Mouse (Mus musculus) spleen, embryonic (tissue): Measurements from ENCODE around the gene Camta1.

Source experiments
- CTCF ChIA-PET: fragments of 350-600 bp; sonication (Branson Sonifier 250); formaldehyde crosslinking; loops from one replicate; lab custom pipeline; 2022; lab: Charles Lee

Camta1 gene

DNA sequence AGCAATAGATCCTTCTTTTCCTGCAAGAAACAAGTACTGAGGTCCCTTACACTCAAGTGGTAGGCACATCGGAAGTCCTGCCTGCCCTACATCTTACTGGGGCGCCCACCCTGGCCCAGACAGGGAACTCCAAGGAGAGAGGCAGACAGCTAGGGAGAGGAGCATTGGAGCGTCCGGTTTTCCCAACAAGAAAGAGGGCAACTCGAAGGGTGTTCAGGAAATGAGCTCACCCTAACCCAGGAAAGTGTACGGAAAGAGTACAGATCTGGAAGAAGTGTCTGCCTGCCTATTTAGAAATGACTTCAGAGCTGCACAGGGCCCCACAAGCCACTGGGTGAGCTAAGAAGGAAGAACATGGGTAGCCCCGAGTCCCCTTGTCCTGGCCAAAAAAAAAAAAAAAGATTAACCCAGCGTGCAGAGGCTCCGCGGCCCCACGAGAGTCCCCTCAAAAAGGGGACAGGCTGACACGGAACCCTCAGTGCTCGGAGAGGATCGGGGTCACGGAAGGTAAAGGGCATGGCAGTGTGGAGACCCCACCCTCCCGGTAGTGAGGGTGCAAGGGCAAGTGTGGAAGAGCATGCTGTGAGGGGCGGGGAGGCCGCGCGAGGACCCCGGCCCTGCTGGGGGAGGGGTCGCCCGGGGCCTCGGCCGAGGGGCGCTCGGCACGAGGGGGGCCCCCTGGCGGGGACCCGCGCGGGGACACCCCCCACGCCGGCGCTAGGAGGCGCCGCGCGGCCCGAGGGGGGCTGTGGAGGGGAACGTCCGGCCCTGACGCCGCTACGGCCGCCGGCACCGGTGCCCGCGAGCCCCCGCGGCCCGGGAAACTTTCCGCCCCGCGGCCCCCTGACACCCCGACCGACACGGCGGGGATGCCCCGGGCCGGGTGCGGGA, 990 bp downstream of the Camta1 start:
- CTCF ChIA-PET, result no interaction called here

DNA sequence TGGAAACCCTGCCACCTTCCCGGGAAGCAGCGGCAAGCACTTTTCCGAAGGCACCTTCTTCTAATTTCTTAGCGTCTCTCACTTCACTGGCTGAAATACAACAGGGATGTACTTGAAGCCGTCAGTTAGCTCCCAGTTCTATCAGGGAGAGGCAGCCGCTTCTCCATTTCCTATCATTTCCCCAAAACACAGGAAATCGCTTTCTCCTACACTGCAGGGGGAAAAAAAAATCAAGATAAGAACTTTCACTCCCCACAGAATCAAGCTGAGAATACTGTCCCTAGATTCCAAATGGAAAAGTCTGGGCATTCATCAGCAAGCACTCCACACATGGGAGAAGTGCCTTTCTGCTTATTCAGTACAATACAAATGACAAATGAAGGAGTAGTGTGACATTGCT, 2.4 kb downstream of the Camta1 start:
- CTCF ChIA-PET, result no interaction called here

DNA sequence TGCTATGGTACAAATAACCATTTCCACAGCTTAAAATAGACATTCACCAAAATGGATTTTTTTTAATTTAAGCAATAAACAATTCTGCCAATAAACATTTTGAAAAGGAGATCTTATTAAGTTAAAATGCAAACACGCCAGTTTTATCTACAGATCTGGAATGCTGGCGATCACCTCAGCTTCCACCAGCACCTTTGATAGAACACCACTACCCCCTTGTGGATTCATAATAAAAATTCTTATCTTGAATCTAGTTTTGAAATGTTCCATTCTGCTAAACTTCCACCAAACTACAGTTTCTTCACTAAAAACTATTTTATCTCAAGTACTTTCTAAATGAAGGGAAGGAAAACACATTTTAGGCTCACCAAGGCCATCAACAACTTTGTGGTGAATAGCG, 7.7 kb downstream of the Camta1 start:
- CTCF ChIA-PET, result interaction anchor here (0.7 kb wide), 1 partner anchor 10 kb away, joined by 3 read pairs; no protein-coding TSS in a partner anchor

DNA sequence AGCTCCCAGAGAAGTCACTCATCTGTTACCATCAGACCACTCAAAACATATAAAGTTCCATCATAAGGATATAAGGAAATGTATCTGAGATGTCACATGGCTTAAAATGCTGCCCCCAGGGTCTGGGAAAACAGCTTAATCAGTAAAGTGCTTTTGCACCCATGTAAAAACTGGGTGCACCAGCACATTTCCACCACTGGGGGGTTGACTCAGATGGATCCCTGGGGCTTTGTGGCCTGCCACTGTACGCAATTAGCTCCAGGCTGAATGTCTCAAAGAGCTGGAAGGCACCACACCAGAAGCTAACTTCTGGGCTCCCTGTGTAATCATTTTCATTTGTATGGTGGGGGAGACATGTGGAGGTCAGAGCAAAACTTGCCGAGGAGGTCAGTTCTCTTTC, 10.5 kb downstream of the Camta1 start:
- CTCF ChIA-PET, result no interaction called here

DNA sequence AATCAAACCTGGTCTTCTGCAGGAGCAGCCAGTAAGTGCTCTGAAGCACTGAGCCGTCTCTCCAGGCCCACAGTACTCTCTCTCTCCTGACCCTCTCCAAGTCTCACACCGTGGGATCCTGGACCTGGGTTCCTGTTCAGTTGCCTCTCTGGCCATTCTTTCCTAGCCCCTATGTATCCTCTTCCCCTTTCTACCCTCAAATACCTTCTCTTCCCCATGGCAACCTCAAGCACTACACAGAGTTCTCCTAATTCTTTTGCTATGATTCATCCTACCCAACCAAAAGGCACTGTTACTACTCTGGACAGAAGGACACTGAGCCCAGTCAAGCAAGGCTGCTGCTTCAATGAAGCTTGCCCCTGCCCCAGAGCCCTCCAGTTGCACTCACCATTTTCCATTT, 19.1 kb downstream of the Camta1 start:
- CTCF ChIA-PET, result no interaction called here

DNA sequence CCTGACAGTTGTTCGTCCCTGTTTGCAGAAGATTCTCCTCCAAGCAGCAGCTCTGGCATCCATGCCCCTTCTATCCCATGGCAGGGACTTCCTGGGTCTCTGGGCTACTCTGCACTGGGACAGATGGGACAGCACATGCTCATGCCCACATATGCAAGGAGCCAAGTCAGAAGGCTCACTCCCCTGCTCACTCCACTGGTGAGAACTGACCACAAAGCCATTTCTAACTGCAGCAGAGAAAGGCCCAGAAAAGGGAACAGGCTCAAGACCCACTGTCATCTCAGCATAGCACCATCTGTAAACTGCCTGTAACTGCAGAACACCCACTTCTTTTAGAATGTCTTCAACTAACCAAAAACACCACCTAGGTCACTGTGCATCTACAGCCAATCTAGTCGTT, 23.2 kb downstream of the Camta1 start:
- CTCF ChIA-PET, result no interaction called here

DNA sequence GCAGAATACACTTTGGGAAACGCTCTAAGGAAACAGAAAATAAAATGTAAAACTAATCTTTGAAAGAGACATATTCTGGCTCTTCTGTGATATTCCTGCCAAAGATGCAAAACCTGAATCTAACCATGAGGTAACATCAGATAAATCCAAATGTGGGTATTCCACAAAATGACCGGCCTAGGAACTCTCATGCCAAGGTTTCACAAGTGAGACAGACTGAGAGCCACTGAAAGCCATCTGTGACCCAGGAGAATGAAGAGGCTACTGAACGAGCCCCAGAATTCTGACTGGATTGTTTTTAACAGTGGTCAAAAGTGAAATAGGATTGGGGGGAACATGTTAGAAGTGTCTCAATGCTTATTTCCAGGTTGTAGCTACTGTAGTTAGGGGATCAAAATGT, 25.8 kb downstream of the Camta1 start:
- CTCF ChIA-PET, result no interaction called here

DNA sequence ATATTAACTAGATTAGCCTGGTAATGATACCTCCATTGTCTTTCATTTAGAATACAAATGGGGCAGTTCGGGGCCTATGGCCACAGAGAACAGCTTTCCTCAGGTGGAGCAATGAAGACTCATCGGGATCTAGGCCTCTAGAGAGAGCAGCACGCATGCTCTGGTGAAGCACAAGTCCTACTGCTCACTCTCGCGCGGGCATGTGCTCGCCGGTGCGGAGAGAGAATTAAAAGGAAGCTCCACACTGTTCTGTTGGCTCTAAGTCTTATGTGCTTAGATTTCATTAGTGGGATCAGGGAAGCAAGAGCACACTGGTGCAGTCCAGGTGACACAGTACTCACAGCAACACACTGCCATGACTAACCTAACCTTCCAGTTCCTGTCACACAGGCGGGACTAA, 27.1 kb downstream of the Camta1 start:
- CTCF ChIA-PET, result no interaction called here

DNA sequence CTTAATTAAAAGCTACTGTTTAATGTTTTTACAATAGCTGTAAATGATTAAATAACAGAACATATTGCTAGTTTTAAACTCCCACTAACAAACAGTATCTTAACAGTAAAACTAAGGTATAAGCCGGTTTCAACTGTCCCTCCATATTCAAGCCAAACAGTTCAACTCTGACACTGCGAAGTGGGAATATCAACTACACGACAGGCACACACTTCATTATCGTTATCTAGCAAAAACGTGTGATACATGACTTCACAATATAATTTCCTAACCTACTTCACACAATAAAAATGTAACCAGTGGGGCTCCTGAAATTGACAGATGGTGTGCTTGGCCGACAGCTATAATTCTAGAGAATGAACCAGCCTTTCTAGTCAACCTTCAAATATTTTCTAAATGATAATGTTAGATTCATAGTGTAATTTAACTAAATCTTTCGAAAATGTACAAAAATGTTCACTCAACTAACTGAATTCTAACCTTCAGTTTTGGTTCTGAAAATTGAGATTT, 27.7 kb downstream of the Camta1 start:
- CTCF ChIA-PET, result no interaction called here

DNA sequence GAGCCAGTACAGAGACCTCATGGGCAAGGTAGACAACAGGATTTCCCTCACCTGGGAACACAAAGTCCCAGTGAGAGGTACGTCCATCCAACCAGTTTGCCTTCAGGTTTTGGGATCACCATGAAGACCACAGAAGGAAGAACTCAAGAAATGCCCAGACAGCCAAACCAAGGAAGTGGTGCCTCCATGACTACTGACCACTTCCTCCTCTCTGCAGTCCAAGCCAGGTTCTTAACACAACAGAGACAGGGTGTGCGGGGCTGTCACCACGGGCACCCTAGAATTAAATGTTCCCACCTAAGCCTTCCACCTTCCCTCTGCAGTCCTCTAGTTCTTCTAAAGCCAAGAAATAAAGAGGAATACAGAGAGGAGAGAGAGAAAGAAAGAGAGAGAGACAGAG, 33.8 kb downstream of the Camta1 start:
- CTCF ChIA-PET, result no interaction called here

DNA sequence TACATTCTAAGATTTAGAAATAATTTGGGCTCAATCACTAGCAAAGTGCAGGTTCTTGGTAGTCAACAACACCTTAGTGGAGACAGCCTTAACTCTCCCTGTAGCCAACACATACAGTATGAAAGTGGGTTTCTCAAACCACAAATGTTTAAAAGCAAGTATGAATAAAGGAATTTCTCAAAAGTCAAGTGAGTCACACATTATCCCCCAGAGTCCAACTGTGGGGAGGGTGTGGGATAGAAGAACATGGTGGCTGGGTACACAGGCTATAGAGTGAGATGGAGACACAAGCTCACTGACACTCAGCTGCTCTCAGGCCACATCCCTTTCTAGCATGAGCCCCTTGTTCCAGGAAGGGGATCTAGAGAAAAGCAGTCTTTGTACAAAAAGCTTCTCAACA, 34.3 kb downstream of the Camta1 start:
- CTCF ChIA-PET, result no interaction called here

DNA sequence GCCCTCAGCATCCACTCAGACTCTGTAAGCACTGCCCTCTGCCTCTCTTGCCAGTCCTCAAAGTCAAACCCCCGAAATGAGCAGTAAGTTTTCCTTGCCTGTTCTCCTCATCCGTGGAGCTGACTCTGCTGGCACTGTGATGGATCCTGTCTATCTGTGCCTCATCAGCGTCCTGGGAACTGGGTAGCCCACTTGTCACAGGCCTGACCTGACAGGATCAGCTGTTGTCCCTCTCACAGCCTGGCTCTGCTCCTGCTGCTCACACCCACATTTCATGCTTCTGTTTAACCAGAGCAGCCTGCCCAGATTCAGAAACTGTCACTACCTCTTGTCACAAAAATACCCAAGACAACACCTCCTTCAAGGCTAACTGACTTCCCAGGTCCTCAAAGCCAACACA, 37.7 kb downstream of the Camta1 start:
- CTCF ChIA-PET, result no interaction called here

DNA sequence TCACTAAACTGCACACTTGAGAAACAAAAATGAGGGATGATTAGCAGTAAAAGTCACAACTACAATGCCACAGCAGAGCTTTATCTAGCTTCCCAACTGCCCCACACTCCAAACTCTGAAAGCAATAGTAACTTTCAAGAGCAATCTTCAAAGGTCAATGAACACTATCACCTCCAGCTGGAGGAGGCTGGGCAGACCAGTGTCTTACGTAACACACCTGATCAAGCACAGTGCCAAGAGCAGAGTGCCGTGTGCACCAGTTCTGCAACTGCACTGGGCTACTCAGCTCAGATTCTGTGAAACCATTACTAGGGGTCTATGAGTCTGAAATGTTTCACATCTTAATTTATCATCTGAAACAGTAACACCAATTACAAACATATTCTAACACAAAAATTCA, 38.7 kb downstream of the Camta1 start:
- CTCF ChIA-PET, result no interaction called here

DNA sequence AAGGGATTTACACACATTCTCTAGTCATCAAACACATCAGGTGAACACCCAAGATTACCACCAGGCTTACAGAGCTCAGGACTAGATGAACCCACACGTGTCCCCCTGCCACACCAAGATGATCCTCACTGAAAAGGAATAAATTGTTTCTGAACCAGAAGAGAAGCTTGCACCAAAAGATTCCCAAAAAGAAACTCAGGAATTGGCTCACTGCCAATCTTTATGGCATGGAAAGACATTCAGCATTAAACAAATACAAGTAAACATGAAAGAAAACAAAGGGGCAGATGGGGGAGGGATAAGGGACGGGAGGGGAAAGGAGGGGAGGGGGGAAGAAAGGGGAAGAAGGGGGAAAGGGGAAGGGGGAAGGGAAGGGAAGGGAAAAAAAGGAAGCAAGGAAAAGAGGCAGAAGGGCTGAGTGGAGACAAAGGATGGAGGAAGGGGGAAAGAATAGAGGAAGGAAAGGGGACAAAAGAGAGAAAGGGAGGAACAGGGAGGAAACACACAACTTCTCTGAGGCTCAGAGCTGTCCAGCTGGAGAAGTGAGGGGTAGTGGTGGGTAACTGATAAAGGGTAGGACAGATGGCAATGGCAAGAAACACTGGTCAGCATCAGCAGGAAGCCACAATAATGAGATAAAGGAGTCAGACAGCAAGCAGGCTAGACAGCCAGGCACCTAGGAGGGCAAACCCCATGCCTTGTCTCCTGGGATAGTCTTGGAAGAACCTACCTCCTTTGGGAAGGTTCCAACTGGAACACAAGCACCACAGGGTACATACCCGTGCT, 43.5 kb downstream of the Camta1 start:
- CTCF ChIA-PET, result no interaction called here

DNA sequence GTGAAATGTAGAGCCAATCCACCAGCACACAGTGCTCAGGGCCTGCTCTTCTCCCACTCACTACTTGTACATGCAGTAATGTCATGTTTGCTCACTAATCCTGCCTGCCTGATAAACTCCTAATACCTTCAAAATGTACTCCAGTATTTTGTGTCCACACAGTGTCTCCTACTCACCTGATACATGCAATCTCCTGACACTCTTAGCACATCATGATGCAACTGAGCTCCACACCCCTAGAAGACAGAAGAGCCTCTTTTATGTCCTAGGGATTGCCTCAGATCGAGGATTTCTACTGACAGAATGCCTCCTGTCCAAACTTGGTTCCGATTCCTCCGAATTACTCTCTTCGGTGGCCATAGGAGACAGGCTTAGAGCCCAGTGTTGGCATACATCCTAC, 48.0 kb downstream of the Camta1 start:
- CTCF ChIA-PET, result no interaction called here

DNA sequence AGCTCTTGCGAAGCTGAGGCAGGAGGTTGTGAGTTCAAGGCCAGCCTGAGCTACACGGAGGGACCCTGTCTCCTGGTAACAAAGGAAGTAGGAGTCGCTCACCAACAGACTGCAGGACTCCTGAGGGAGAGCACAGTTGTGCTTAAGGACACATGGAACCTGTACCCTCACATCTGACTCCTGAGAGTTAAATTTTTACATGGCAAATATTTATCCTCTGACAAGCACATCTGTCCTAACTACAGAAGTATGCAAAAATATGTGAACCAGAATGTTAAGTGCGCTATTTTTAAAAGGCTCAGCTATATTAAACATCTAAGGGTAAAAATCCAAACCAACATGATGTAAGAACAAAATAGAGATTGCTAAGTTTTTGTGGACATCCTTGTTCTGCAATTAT, 56.0 kb downstream of the Camta1 start:
- CTCF ChIA-PET, result no interaction called here

DNA sequence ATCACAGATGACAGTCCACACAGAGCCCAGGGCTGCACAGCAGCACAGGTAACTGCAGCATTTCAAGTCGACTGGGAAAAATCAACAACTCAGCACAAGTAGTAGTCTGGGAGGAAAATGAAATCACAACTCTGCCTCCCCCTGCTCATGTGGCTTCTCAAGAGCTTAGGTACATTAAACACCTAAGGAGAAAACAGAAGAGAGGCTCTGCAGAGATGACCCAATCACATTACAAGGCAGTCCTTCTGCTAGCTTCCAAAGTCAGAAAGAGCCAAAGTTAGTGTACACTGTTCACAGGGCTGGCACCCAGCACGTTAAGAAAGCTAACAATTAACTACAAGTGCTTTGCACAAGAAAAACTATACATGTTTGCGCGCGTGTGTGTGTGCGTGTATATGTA, 56.6 kb downstream of the Camta1 start:
- CTCF ChIA-PET, result no interaction called here

DNA sequence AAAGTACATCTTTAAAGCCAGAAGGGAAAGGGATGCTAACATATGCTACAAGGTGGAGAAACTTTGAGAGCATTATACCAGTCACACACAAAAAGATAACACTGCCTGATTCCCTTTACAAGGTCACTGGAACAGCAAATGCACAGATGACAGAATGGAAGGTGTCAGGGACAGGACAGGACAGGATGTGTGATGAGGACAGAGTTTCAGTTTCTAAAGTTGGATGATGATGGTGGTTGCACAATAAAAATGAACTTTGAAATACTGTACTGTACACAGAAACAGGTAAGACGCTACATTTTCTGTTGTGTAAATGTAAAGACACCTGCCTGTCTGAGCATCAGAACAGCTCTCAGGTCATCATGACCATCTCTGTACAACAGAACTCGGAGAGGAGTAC, 57.5 kb downstream of the Camta1 start:
- CTCF ChIA-PET, result no interaction called here

DNA sequence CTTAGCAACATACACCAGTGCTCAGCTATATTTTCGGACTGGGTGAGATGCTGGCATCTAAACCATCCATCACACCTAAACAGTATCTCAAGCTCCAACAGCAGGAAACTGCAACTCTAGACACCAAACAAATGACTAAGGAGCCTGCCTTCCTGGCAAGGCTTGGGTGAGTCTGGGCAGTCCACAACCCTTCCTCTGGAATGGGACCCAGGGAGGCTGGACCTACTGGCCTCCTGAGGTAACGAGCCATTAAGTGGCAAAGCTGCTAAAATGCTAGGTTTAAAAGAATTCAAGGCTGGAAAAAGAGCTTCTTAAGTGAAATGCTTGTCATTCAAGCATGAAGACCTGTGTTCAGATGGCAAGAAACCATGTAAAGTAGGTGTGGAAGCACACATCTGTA, 63.0 kb downstream of the Camta1 start:
- CTCF ChIA-PET, result no interaction called here

DNA sequence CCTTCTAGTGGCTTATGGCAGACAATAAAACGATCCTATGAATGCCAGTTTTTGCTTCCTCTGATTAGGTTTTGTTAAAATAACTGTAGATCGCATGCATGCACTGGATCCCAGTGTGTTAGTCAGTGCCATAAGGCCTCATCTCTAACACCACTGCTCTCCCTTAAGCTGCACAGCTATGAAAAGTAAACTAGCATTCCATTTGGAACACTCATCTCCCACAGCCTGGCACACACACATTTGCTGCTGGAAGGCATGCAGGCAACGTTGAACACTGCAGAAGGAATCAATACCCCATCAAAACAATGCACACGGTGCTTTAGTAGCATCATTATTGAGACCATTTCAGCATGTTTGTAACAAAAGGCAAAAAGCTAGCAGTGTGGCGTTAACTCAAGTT, 68.0 kb downstream of the Camta1 start:
- CTCF ChIA-PET, result no interaction called here

DNA sequence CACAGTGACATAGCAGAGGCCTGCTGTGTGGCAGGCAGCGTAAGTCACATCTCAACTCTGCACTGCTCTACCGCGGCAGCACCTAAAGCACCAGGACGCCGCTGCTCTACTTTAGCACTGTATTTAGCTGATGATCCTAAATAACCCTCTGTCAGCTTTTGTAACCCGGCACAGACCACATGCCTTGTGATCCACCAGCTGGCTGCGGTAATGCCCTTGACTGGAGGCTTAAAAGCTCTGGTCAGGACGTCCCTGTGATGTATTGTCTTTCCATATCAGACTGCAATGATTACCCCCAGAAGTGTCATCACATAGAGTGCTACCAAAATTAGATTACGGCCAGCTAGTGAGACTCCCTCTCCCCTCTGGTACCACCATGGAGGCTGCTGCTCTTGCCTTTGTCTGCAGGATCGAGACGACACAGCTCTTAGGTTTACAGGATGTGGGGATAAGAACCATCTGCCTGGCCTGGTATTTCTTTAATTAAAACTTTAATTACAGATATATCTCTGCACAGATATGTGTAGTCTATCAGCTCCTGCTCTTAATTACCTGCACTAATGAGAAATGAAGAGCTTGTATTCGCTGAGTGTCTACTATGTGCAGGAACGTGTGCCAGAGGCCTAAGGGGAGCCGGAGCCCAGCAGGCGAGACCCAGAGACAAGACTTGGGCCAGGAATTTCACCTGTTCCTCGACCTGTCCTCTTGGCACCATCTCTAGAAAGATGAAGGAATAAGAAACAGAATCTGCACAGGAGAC, 74.5 kb downstream of the Camta1 start:
- CTCF ChIA-PET, result no interaction called here

DNA sequence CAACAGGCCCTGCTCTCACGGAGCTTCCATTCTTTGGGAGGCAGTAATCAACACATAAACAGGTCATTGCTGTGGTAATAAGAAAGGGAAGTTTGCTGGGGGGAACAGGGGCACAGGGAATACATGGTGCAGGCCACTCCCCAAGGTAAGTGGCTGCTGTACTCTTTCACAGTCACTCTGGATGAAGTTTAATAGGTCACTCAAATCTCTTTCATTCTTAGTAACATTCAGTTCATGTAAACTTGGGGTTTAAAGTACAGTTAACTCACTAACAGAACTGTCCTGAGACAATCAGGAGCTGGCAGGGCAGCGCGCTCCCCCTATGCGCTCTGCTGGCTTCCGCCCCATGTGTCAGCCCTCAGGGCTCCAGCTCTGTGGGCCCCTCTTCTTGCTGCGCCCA, 81.2 kb downstream of the Camta1 start:
- CTCF ChIA-PET, result no interaction called here
